Mouse (Mus musculus): ENCODE results near the gene Hist1h4h. TPM values are rescaled to one million over a fixed set of nuclear protein-coding genes. Genes with fewer than 3 reads are reported as not detected.

Gene Hist1h4h
- polyA plus RNA-seq, 1 experiment from 2014 or later: 4.6 TPM

DNA sequence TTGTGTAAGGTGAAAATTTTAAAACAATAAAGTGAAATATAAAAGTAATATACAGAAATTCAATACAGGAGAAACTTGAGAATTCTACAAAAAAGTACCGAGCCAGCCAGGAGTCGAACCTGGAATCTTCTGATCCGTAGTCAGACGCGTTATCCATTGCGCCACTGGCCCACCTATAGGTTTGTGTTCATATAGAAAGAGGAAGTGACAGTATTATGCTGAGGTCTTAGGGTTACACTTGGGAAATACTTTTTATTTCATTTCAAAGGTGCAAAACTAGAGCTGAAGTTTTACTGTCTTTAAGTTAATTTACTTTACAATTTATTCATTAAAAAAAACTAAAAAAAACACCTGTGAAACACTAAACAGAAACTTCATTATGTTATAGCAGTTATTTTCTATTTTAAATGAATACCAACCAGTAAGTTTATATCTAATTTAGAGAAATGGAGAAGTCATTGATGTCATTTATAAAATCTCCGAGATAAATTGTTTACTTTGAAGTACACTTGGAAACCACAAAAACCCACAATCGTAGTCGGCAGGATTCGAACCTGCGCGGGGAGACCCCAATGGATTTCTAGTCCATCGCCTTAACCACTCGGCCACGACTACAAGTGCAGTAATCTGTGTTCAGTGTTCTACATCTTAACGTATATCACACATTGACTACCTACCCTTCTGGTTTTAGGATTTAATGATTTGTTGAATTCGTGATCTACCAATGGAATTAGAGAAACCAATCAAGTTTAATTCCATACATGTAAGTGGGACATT is 30.2 kb upstream of the Hist1h4h start:
- Histone ChIP-seq H3K4me2 (replicated peaks) (no peak overlapping the region), H3K4me3 (no peak overlapping the region), H3K27ac (no peak overlapping the region), H3K9me3 (no peaks in the 10 kb centered on the region), H3K9ac (no peak overlapping the region), H3K4me1 (peaks cover 12% of the 10 kb centered on the region), H3K27me3 (replicated peaks) (peaks cover 4% of the 10 kb centered on the region; the same call in 1 of the 2 replicates), H3K36me3 (no peaks in the 10 kb centered on the region)
- no peak; the same call in 1 of the 2 replicates for ATAC-seq (ENCODE audit: low FRiP score, low read depth)
- under 1% methylated on average over 17 of the region's 17 CpGs for WGBS

DNA sequence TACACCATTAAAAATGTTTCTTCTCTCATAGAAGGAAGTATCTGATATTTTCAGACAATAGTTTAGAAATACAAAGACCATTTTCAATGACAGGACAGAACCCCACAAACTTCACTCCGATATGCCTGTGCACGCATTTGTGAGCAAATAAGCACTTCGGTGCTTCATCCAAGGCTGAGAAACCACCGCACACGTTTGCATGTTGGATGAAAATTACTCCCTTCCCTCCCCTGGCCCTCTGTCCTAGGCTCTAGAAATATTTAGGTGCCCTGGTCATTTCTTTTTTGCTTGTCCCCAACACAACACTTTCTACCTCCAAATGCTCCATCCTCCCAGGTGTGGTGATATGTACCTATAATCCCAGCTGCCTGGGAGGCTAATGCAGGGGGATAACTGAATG is 29.3 kb upstream of the Hist1h4h start:
- 25% methylated on average over 5 of the region's 5 CpGs for WGBS
- Histone ChIP-seq H3K4me2 (replicated peaks) (peak overlapping the region; percentile 40), H3K36me3 (no peaks in the 10 kb centered on the region), H3K27ac (no peak overlapping the region), H3K27me3 (replicated peaks) (peaks cover 4% of the 10 kb centered on the region; the same call in 1 of the 2 replicates), H3K9ac (no peak overlapping the region), H3K4me1 (peaks cover 16% of the 10 kb centered on the region), H3K4me3 (no peak overlapping the region), H3K9me3 (no peaks in the 10 kb centered on the region)
- no peak for ATAC-seq (ENCODE audit: low FRiP score, low read depth)

DNA sequence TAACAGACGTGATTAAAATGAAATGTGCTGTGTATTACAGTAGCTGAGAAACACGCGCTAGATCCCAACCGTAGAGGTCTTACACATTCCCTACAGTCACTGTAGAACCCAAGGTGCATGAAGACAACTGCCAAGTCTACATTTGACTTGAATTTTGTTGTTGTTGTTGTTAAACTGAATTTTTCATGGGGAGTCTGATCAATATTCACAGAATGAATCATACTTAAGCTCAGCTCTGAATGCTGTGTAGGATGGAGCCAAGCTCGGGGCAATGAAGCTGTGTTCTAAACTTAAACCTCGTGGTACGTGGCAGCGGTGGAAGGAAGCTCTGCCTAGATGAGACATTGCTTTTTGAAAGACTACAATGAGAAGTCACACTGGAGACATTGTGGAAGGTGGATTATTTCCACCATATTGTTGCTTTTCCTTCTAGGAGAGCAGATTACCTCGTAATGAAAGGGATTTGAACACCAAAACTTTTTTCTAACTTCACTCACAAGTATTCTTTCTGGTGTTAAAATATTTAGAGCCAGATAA is 28.8 kb upstream of the Hist1h4h start:
- Histone ChIP-seq H3K4me2 (replicated peaks) (0 out of 2 replicates have a peak overlapping the region, but pooled peaks have one; percentile 40), H3K9ac (no peak overlapping the region), H3K36me3 (no peaks in the 10 kb centered on the region), H3K27me3 (replicated peaks) (peaks cover 4% of the 10 kb centered on the region; the same call in 1 of the 2 replicates), H3K9me3 (no peaks in the 10 kb centered on the region), H3K4me1 (peaks cover 16% of the 10 kb centered on the region), H3K4me3 (no peak overlapping the region), H3K27ac (no peak overlapping the region)
- WGBS: 34% methylated on average over 9 of the region's 9 CpGs
- ATAC-seq (ENCODE audit: low FRiP score, low read depth): no peak

DNA sequence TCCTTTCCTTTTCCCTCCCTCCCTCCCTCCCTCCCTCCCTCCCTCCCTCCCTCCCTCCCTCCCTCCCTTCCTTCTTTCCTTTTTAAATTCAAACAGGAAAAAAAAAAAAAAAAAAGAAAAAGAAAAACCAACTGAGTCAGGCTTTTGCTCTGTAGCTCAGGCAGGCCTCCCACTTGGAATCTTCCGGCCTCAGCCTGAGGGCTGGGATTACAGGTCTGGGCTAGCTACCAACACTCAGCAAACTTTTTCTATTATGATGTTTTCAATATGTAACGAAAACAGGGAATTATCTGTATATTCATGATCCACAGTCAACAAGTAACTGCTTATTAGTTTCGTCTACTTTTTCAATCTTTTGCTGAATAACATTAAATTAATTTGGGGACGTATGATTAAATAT is 27.9 kb upstream of the Hist1h4h start:
- peaks cover 16% of the 10 kb centered on the region for H3K4me1 ChIP-seq
- no peak for ATAC-seq (ENCODE audit: low FRiP score, low read depth)
- H3K36me3 ChIP-seq: no peaks in the 10 kb centered on the region
- no peak overlapping the region for H3K4me2 ChIP-seq (replicated peaks)
- H3K9ac ChIP-seq: no peak overlapping the region
- peaks cover 4% of the 10 kb centered on the region; the same call in 1 of the 2 replicates for H3K27me3 ChIP-seq (replicated peaks)
- no peaks in the 10 kb centered on the region for H3K9me3 ChIP-seq
- 40% methylated on average over 4 of the region's 4 CpGs for WGBS
- no peak overlapping the region for H3K27ac ChIP-seq
- no peak overlapping the region for H3K4me3 ChIP-seq

DNA sequence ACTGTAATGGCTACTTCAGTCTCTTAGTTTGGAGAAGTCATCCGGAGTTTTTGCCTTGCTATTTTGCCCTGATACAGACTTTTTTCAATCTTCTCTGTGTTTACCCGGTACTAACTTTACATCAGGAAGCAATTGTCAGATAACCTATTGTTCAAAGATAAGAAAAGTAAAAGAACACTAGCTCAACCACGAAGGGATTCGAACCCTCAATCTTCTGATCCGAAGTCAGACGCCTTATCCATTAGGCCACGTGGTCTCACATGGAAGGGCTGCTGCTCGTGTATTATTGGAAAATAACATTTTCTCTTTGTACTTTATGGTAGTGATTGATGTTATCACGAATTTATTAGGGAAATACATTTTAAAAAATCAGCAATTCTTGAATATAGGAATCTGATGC is 27.1 kb upstream of the Hist1h4h start:
- no peaks in the 10 kb centered on the region for H3K36me3 ChIP-seq
- H3K27me3 ChIP-seq (replicated peaks): peaks cover 2% of the 10 kb centered on the region; the same call in 1 of the 2 replicates
- H3K4me1 ChIP-seq: peaks cover 9% of the 10 kb centered on the region
- no peak overlapping the region for H3K27ac ChIP-seq
- no peaks in the 10 kb centered on the region for H3K9me3 ChIP-seq
- H3K9ac ChIP-seq: no peak overlapping the region
- H3K4me2 ChIP-seq (replicated peaks): no peak overlapping the region; the same call in 1 of the 2 replicates
- WGBS: 1% methylated on average over 9 of the region's 9 CpGs
- no peak for ATAC-seq (ENCODE audit: low FRiP score, low read depth)
- H3K4me3 ChIP-seq: no peak overlapping the region

DNA sequence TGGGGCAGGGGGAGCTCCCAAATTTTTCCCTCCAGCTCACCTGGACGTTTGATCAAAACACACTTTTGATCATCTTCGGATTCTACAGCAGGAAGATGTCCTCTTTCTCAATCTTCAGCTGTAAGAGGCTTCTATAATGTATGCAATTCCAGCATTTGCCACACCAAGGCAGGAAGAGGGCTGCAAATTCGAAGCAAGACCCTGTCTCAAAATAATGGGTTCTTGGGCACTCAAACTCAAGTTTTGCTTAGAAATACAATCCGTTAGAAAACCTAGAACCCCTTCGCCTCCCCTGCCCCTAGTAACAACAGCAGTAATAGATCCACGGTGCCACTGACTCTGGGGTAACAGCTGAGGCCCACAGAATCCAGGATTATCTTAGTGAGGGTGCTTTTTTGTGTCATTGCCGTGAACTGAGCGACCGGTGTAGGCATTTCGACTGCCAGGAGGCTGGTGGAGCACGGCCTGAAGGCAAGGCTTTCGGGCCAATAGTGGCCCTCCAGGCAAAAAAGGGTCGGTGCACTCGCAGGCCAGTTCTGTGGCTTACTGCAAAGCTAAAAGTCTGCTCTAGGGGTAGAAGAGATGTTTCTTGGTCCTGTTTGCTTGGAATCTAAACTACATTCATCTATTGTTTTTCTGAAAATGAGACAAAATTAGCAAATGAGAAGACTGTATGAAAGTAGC is 25.0 kb upstream of the Hist1h4h start:
- peak; percentile 48; the same call in 1 of the 2 replicates for ATAC-seq (ENCODE audit: low FRiP score, low read depth)

DNA sequence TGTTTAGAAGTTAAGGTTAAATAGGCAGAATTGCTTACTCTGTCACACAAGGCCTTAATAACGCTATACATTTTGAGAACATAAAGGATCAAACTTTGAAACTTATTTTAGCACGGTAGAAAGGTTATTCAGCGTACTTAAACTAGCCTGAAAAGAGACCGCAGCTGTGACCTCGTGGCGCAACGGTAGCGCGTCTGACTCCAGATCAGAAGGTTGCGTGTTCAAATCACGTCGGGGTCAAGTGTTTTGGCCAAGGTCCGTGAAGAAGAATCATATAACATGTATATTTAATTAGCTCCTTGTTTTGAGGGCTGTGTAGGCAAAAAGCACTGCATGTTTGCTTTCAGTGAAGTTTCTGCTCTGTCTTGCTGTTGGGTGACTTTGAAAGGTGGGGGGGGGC is 24.5 kb upstream of the Hist1h4h start:
- 2% methylated on average over 13 of the region's 13 CpGs for WGBS
- H3K27me3 ChIP-seq (replicated peaks): no peaks in the 10 kb centered on the region
- H3K4me1 ChIP-seq: peaks cover 9% of the 10 kb centered on the region
- H3K4me3 ChIP-seq: no peak overlapping the region
- no peak for ATAC-seq (ENCODE audit: low FRiP score, low read depth)
- no peaks in the 10 kb centered on the region for H3K36me3 ChIP-seq
- H3K27ac ChIP-seq: no peak overlapping the region
- no peak overlapping the region for H3K9ac ChIP-seq
- H3K9me3 ChIP-seq: no peaks in the 10 kb centered on the region
- H3K4me2 ChIP-seq (replicated peaks): peak overlapping the region; percentile 54

More for the DNA sequence above, 25.0 kb upstream of the Hist1h4h start:
- no peaks in the 10 kb centered on the region for H3K27me3 ChIP-seq (replicated peaks)
- no peaks in the 10 kb centered on the region for H3K9me3 ChIP-seq
- no peak overlapping the region for H3K27ac ChIP-seq
- H3K4me2 ChIP-seq (replicated peaks): peak overlapping the region; percentile 54
- peak overlapping the region; percentile 13; the same call in 1 of the 2 replicates for H3K9ac ChIP-seq
- 3% methylated on average over 14 of the region's 14 CpGs for WGBS
- no peaks in the 10 kb centered on the region for H3K36me3 ChIP-seq
- peaks cover 9% of the 10 kb centered on the region for H3K4me1 ChIP-seq
- 0 out of 2 replicates have a peak overlapping the region, but pooled peaks have one; percentile 18 for H3K4me3 ChIP-seq

DNA sequence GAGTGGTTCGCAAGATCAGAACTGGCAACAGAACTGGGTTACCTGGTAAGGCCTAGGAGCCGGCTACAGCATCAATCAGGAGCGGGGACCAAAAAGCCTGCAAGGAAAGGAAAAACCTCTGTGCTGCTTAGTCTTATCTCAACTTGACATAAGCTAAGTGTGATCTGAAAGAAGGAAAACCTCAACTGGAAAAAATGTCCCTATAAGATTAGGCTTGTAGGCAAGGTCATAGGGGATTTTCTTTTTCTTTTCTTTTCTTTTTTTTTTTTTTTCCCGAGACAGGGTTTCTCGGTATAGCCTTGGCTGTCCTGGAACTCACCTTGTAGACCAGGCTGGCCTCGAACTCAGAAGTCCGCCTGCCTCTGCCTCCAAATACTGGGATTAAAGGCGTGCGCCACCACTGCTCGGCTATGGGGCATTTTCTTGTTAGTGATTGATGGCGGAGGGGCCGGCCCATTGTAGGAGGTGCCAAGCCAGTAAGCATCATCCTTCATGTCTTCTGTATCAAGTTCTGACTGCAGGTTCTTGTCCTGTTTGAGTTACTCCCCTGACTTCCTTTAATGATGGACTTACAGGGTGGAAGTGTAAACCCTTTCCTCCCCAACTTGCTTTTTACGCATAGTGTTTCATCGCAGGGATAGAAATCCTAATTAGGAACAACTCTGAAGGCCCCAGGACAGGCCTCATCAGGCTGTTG is 23.9 kb upstream of the Hist1h4h start:
- Histone ChIP-seq H3K36me3 (no peaks in the 10 kb centered on the region), H3K9ac (no peak overlapping the region), H3K27me3 (replicated peaks) (no peaks in the 10 kb centered on the region), H3K4me3 (no peak overlapping the region), H3K9me3 (no peaks in the 10 kb centered on the region), H3K4me1 (peaks cover 9% of the 10 kb centered on the region), H3K4me2 (replicated peaks) (peak overlapping the region; percentile 54), H3K27ac (no peak overlapping the region)
- no peak for ATAC-seq (ENCODE audit: low FRiP score, low read depth)
- 11% methylated on average over 14 of the region's 14 CpGs for WGBS

DNA sequence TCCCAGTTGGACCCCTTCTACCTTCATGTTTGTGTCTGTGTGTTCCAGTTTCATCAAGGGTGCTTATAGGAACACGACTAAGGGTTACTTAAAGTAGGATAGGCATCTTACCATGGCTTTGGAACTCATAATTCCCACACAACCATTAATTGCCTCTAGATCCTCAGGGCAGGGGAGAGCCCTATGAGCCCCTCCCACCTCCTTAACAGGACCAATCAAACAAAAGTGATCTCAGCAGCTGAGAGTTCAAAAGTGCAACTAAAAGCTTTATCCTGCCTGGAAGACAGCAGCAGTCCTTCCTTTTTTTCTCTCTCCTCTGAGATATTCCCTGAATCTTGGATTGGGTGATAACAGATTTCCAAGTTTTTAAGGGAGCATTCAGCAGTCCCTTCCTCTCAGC is 20.7 kb upstream of the Hist1h4h start:
- no peaks in the 10 kb centered on the region for H3K9me3 ChIP-seq
- no peak for ATAC-seq (ENCODE audit: low FRiP score, low read depth)
- no peak overlapping the region for H3K4me3 ChIP-seq
- H3K36me3 ChIP-seq: no peaks in the 10 kb centered on the region
- H3K4me2 ChIP-seq (replicated peaks): no peak overlapping the region
- no peak overlapping the region for H3K27ac ChIP-seq
- H3K27me3 ChIP-seq (replicated peaks): no peaks in the 10 kb centered on the region
- WGBS: 50% methylated on average over 1 of the region's 1 CpGs
- peaks cover 9% of the 10 kb centered on the region for H3K4me1 ChIP-seq
- H3K9ac ChIP-seq: no peak overlapping the region

DNA sequence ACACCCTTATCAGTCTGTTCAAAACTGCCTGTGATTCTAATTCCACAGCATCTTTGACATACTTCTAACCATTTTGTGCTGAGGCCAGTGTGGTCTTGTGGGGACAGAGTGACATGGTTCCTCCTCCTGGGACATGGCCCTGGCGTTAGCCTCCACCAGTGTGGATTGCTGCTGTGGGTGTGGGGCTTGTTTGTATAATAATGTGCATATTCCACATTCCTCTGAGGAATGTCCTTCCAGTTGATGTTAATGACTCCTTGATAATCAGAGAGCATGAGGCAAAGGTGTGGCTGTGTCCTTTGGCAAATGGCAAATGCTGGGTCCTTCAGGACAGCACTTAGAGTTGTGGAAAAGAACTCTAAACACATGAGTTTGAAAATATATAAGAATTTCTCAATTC is 17.3 kb upstream of the Hist1h4h start:
- Histone ChIP-seq H3K27me3 (replicated peaks) (no peaks in the 10 kb centered on the region), H3K4me1 (no peaks in the 10 kb centered on the region), H3K4me2 (replicated peaks) (no peak overlapping the region), H3K9ac (no peak overlapping the region), H3K36me3 (no peaks in the 10 kb centered on the region), H3K4me3 (no peak overlapping the region), H3K9me3 (no peaks in the 10 kb centered on the region), H3K27ac (no peak overlapping the region)
- 89% methylated on average over 1 of the region's 1 CpGs for WGBS
- no peak for ATAC-seq (ENCODE audit: low FRiP score, low read depth)

DNA sequence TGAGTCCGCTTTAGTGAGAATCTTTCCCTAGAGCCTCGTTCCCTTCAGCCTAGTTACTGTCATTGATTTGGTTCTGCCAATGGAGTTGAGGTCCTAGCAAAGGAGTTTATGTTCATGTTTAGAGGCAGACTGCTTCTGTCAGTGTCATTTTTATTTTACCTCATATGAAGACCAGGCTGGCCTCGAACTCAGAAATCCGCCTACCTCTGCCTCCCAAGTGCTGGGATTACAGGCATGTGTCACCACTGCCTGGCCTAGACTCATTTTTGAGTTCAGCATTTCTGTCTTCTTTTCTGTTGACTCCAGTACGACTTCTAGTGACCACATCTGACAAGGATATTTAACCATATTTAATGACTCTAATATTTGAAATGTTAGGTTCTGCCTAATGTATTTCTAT is 15.6 kb upstream of the Hist1h4h start:
- Histone ChIP-seq H3K9ac (no peak overlapping the region), H3K4me2 (replicated peaks) (no peak overlapping the region), H3K27me3 (replicated peaks) (no peaks in the 10 kb centered on the region), H3K27ac (no peak overlapping the region), H3K4me1 (no peaks in the 10 kb centered on the region), H3K9me3 (no peaks in the 10 kb centered on the region), H3K36me3 (no peaks in the 10 kb centered on the region), H3K4me3 (no peak overlapping the region)
- ATAC-seq (ENCODE audit: low FRiP score, low read depth): no peak
- WGBS: 74% methylated on average over 5 of the region's 5 CpGs
